Mouse (Mus musculus): Measurements from ENCODE around the gene Ranbp2.

DNA sequence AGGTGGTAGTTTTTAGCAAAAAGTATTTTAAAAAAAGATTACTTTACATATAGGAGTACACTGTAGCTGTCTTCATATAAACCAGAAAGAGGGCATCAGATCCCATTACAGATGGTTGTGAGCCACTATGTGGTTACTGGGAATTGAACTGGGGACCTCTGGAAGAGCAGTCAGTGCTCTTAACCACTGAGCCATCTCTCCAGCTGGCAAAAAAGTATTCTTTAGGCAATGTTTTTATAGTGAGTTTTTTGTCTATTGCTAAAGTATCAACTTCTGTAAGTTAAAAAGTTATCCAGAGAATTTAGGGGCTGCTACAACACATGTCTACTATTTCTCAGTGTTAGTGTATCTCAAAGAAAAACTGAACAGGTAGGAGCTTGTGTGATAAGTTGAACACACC is 50.0 kb downstream of the Ranbp2 start:
- no peak for TF ChIP-seq CTCF (conservative IDR thresholded peaks at IDR 0.05 in 1 of 2, IDR thresholded peaks at IDR 0.05 in 1 of 2; ENCODE audit: low read depth in 2 of 2, low read length in 2 of 2)
- no peak for TF ChIP-seq POLR2A (IDR thresholded peaks at IDR 0.05; ENCODE audit: low read depth, low read length)
- no peak for TF ChIP-seq ZNF384 (IDR thresholded peaks at IDR 0.05; ENCODE audit: low read depth, low read length)
- no peak for TF ChIP-seq RCOR1 (conservative IDR thresholded peaks at IDR 0.05; ENCODE audit: low read depth, low read length)
- no peak for TF ChIP-seq MAX (IDR thresholded peaks at IDR 0.05; ENCODE audit: low read length)
- no peak for TF ChIP-seq MEF2A (IDR thresholded peaks at IDR 0.05; ENCODE audit: borderline replicate concordance, low read depth, low read length)
- TF ChIP-seq ZKSCAN1 (IDR thresholded peaks at IDR 0.05; ENCODE audit: borderline replicate concordance, low read depth, low read length): no peak
- no peak for TF ChIP-seq EP300 (IDR thresholded peaks at IDR 0.05; ENCODE audit: low read length)
- no peak for TF ChIP-seq HCFC1 (IDR thresholded peaks at IDR 0.05; ENCODE audit: low read depth, low read length)
